Mouse (Mus musculus) intestine, embryonic 16.5 days (tissue): ENCODE results near the gene Rtf2. TPM values are rescaled to one million over a fixed set of nuclear protein-coding genes. Genes with fewer than 3 reads are reported as not detected.
A peak's percentile ranks its signal among the peaks of the same experiment; 100 is the strongest.

Source experiments
- ATAC-seq: fragments of 200-750 bp; cut with Nextera tagmentation; 2 replicates; pipeline ENCODE4 v1.8.0; 2017; ENCODE audit warnings: moderate TSS enrichment, moderate library complexity
- H3K27ac ChIP-seq: fragments of 300-500 bp; sonication (generic); 2 replicates; pipeline ENCODE4 v1.5.1; 2014; ENCODE audit warnings: mild to moderate bottlenecking, low read length
- H3K27me3 ChIP-seq: fragments of 300-500 bp; sonication (generic); replicated peaks from 2 replicates; pipeline ENCODE4 v1.6.1; 2014; ENCODE audit warnings: low read length, control low read depth, mixed read lengths; ENCODE audit not compliant: control insufficient read depth, insufficient read depth
- H3K36me3 ChIP-seq: fragments of 300-500 bp; sonication (generic); 2 replicates; pipeline ENCODE4 v1.6.1; 2014; ENCODE audit warnings: low read length, control low read depth; ENCODE audit not compliant: control insufficient read depth, insufficient read depth
- H3K4me1 ChIP-seq: fragments of 300-500 bp; sonication (generic); 2 replicates; pipeline ENCODE4 v1.6.1; 2014; ENCODE audit warnings: low read length, control low read depth, mixed read lengths; ENCODE audit not compliant: control insufficient read depth, insufficient read depth
- H3K4me2 ChIP-seq: fragments of 300-500 bp; sonication (generic); 2 replicates; pipeline ENCODE4 v1.6.1; 2014; ENCODE audit warnings: low read depth, low read length, control low read depth
- H3K4me3 ChIP-seq: fragments of 300-500 bp; sonication (generic); 2 replicates; pipeline ENCODE4 v1.5.1; 2014; ENCODE audit warnings: mild to moderate bottlenecking, low read length
- H3K9ac ChIP-seq: fragments of 300-500 bp; sonication (generic); 2 replicates; pipeline ENCODE4 v1.6.1; 2014; ENCODE audit warnings: low read depth, low read length
- H3K9me3 ChIP-seq: fragments of 300-500 bp; sonication (generic); 2 replicates; pipeline ENCODE4 v1.6.1; 2016; ENCODE audit warnings: low read length, control low read depth; ENCODE audit not compliant: control insufficient read depth
- WGBS: fragments of 180-500 bp; shearing (Covaris S2); extraction: QIAGEN DNeasy Blood & Tissue Kit; methylation state at CpG from one replicate; pipeline ENCODE4 v1.1.7; 2014; 5-methylcytosine and 5-hydroxymethylcytosine counted together
- polyA plus RNA-seq: library from polyadenylated mRNA; unstranded; fragments of >200 nt; fragmentation: Nextera tagmentation; extraction: Ambion mirVana; gene quantifications from 2 replicates; pipeline ENCODE4 v1.2.1, GENCODE M21; 2015

The Rtf2 gene
- polyA plus RNA-seq, 1 experiment from 2014 or later = 79.4 TPM

DNA sequence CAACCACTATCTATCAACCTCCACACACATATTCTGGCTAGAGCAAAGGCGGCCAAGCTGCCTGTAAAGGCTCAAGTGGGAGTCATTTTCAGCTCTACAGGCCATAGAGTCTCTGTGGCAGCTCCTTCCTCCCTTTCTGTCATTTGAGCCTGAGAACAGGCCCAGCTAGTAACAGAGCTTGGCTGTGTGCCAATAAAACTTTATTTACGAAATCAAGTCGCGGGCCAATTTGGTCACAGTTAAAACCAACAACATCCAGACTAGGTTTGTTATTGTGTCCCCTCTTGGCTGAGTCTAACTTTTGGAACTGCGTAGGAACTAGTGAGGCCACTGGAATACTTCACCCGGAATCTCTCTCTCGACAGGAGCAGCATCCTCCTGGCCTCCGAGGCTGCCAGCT is 33.2 kb downstream of the Rtf2 start:
- Histone ChIP-seq H3K27ac (no peak overlapping the region), H3K9me3 (no peaks in the 10 kb centered on the region), H3K4me2 (no peak overlapping the region), H3K27me3 (no peaks in the 10 kb centered on the region), H3K9ac (no peak overlapping the region), H3K4me1 (peaks cover 8% of the 10 kb centered on the region; the same call in 1 of the 2 replicates), H3K36me3 (peaks cover 4% of the 10 kb centered on the region), H3K4me3 (no peak overlapping the region)
- peak; percentile 42; the same call in 1 of the 2 replicates for ATAC-seq
- WGBS = 45% methylated on average over 8 of the region's 8 CpGs

GRCm38 (mm10) chr2:172474970-172475369 is 34.6 kb downstream of the Rtf2 start:
- Histone ChIP-seq H3K4me1 (peaks cover 8% of the 10 kb centered on the region; the same call in 1 of the 2 replicates), H3K4me3 (no peak overlapping the region), H3K36me3 (no peaks in the 10 kb centered on the region), H3K9ac (no peak overlapping the region), H3K27me3 (no peaks in the 10 kb centered on the region), H3K9me3 (no peaks in the 10 kb centered on the region), H3K27ac (no peak overlapping the region), H3K4me2 (no peak overlapping the region)
- no peak for ATAC-seq
- WGBS = 31% methylated on average over 6 of the region's 6 CpGs

GRCm38 (mm10) chr2:172476707-172477260 is 36.4 kb downstream of the Rtf2 start:
- Histone ChIP-seq H3K9me3 (no peaks in the 10 kb centered on the region), H3K36me3 (no peaks in the 10 kb centered on the region), H3K4me3 (no peak overlapping the region), H3K9ac (no peak overlapping the region), H3K27me3 (no peaks in the 10 kb centered on the region), H3K4me2 (no peak overlapping the region), H3K27ac (no peak overlapping the region), H3K4me1 (peaks cover 8% of the 10 kb centered on the region; the same call in 1 of the 2 replicates)
- 29% methylated on average over 10 of the region's 10 CpGs for WGBS
- no peak for ATAC-seq

- no peak for ATAC-seq
Observed at GRCm38 (mm10) chr2:172477350-172477749, 37.0 kb downstream of the Rtf2 start.

DNA sequence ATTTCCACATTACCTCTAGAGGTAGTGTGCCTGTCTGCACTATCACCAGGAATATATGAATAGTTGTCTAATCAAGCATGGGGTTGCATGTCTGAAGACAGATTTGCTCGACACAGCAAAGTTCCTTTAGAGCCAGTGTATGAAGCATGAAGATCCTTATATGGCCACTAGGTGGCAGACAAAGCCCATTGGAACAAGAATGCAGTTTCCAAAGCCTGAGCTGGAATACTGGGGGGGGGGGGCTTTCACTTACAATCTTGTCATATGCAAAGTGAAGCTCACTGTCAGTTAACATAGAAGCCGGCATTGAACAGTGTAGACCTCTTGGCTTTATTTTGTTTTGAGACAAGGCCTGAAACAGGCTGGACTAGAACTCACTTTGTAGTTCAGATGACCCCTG is 37.5 kb downstream of the Rtf2 start:
- H3K27ac ChIP-seq = no peak overlapping the region
- H3K27me3 ChIP-seq = no peaks in the 10 kb centered on the region
- WGBS = 5% methylated on average over 2 of the region's 2 CpGs
- peaks cover 8% of the 10 kb centered on the region; the same call in 1 of the 2 replicates for H3K4me1 ChIP-seq
- H3K4me3 ChIP-seq = no peak overlapping the region
- no peak overlapping the region for H3K4me2 ChIP-seq
- ATAC-seq = no peak
- no peaks in the 10 kb centered on the region for H3K36me3 ChIP-seq
- H3K9ac ChIP-seq = no peak overlapping the region
- no peaks in the 10 kb centered on the region for H3K9me3 ChIP-seq

More at GRCm38 (mm10) chr2:172477350-172477749, 37.0 kb downstream of the Rtf2 start:
- H3K27ac ChIP-seq = no peak overlapping the region
- no peaks in the 10 kb centered on the region for H3K27me3 ChIP-seq
- H3K4me3 ChIP-seq = no peak overlapping the region
- H3K9me3 ChIP-seq = no peaks in the 10 kb centered on the region
- no peak overlapping the region for H3K4me2 ChIP-seq
- H3K4me1 ChIP-seq = peaks cover 8% of the 10 kb centered on the region; the same call in 1 of the 2 replicates
- H3K36me3 ChIP-seq = no peaks in the 10 kb centered on the region
- no peak overlapping the region for H3K9ac ChIP-seq
- WGBS = 54% methylated on average over 3 of the region's 3 CpGs

- Histone ChIP-seq H3K9me3 (no peaks in the 10 kb centered on the region), H3K4me1 (0 out of 2 replicates have a peak, but pooled peaks cover 8% of the 10 kb centered on the region), H3K4me2 (no peak overlapping the region), H3K27ac (no peak overlapping the region), H3K27me3 (no peaks in the 10 kb centered on the region), H3K9ac (no peak overlapping the region), H3K36me3 (no peaks in the 10 kb centered on the region), H3K4me3 (no peak overlapping the region)
- ATAC-seq = no peak
- 58% methylated on average over 7 of the region's 7 CpGs for WGBS
Observed at GRCm38 (mm10) chr2:172480296-172480695, 39.9 kb downstream of the Rtf2 start.

GRCm38 (mm10) chr2:172481654-172482385 is 41.5 kb downstream of the Rtf2 start:
- no peaks in the 10 kb centered on the region for H3K36me3 ChIP-seq
- no peaks in the 10 kb centered on the region for H3K27me3 ChIP-seq
- no peak overlapping the region for H3K9ac ChIP-seq
- H3K27ac ChIP-seq = no peak overlapping the region
- no peak overlapping the region for H3K4me3 ChIP-seq
- H3K4me1 ChIP-seq = 0 out of 2 replicates have a peak, but pooled peaks cover 5% of the 10 kb centered on the region
- no peak for ATAC-seq
- WGBS = 80% methylated on average over 16 of the region's 16 CpGs
- no peak overlapping the region for H3K4me2 ChIP-seq
- no peaks in the 10 kb centered on the region for H3K9me3 ChIP-seq

DNA sequence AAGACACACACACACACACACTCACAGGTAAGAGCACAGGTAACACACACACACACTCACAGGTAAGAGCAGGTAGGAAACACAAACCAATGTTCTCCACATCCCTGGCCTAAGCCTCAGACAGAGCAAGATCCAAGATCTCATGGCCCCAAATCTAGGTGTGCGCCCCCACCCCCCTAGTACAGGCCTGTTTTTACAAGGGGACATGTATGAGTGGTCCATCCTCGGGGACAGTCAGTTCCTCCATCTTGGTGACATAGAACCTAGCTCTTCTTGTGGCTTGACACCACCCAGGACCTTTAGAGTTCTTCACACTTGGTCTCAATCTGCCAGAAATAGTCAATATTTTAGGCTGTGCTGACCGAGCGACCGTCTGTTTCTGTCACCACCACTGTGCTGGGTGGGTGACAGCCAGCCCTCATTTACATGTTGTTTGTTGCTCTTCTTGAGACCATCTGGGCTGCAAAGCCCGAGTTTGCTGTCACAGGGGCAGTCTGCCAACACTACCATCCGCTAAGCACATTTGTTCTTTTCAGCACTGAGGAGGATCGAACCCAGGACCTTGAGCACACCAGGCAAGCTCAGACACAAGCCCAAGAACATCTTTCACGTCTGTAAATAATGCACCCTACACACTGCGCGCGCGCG is 43.5 kb downstream of the Rtf2 start:
- Histone ChIP-seq H3K36me3 (no peaks in the 10 kb centered on the region), H3K4me3 (no peak overlapping the region), H3K27ac (no peak overlapping the region), H3K4me1 (0 out of 2 replicates have a peak, but pooled peaks cover 4% of the 10 kb centered on the region), H3K9me3 (no peaks in the 10 kb centered on the region), H3K9ac (no peak overlapping the region), H3K27me3 (no peaks in the 10 kb centered on the region), H3K4me2 (no peak overlapping the region)
- ATAC-seq = no peak
- WGBS = 86% methylated on average over 14 of the region's 14 CpGs

DNA sequence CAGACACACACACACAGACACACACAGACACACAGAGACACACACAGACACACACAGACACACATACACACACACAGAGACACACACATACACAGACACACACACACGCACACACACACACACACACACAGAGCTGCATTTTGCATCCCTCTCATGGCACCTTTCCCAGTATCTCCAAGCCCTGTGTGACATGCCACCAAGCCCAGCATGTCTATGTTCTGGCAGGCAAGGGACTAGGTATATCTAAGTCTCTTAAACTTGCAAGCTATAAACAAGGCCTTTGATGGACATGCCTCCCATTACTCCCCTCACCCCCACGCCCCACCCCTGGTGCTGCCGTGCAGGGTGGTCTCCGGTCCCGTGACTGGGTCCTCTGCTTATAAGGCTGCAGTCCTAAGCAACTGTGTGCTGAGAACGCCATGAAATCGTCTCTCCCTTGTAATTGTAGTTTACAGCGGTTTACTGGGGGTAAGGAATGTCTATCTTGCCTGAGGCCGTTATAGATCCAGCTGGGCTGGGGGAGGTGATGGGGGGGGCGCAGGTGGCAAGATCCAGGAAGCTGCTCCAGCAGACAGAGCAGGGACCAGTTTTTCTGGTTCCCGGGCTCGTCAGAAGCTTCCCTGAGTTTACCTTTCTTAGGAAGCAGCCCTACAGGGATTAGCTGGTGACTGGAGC is 44.5 kb downstream of the Rtf2 start:
- 29% methylated on average over 12 of the region's 12 CpGs for WGBS
- Histone ChIP-seq H3K4me1 (0 out of 2 replicates have a peak, but pooled peaks cover 4% of the 10 kb centered on the region), H3K9ac (no peak overlapping the region), H3K4me3 (no peak overlapping the region), H3K4me2 (no peak overlapping the region), H3K27me3 (no peaks in the 10 kb centered on the region), H3K9me3 (no peaks in the 10 kb centered on the region), H3K36me3 (no peaks in the 10 kb centered on the region), H3K27ac (no peak overlapping the region)
- ATAC-seq = peak; percentile 69; the same call in 1 of the 2 replicates
